Mouse (Mus musculus): Measurements from ENCODE around the gene Cdon.

DNA sequence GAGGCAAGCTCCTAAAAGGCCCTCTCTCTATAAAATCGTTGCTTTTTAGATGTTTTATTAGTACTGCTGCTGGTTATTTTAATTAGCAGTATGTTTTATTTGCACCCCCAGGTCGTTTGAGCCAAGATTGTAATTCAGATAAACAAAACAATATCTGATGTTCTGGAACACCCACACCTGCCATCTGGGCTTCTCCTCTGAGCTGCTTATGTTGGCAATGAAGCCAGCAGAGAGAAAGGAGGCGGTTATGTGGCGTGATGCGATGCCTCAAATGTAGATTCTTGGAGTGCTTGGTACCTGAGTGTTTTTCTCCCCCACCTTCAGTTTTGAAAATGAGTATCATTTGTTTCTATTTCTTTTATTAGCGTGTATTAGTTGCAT lies 18.1 kb downstream of the Cdon start:
- TF ChIP-seq ZC3H11A (IDR thresholded peaks at IDR 0.05; ENCODE audit: borderline replicate concordance, low read depth, low read length) = no peak
- no peak for TF ChIP-seq MAFK (IDR thresholded peaks at IDR 0.05; ENCODE audit: insufficient read depth, low read depth, low read length)

Data from ES-E14 (cell line).